ENCODE assay signal across 21 mouse cellular contexts in the genomic region with DNA sequence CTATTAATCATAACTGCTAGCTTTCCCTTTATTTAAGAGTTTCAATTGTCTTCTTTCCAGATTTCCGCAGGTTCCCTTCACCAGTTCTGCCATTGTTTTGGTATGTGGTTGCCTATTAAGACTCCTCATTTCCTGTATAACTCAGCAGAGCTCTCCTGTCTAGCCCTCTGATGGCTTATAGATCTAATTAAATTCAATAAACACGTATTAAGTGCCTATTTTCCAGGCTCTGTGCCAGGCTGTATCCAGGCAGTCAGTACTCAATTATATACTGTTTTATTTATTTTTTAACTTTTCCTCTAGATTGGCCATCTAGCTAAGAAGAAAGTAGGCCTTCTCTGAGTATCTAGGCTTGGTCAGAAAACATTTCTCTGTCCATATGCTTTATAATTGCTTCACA.
DNase-seq lines count a peak whose midpoint lies in the region; ATAC-seq lines count a peak whose summit lies in the region.
"Had no signal": no experiment of that assay in that cellular context is flagged by ENCODE, and none has a peak within 500 bp of the region (broad histone marks: within the 10 kb centered on the region; RNA-seq: fewer than 3 reads in every experiment).

No protein-coding gene starts in this region.

- H3K27ac ChIP-seq in lung, embryonic 16.5 days (ENCODE audit: low read length) = peak overlapping the region; percentile 27; the same call in 1 of the 2 replicates
- peak overlapping the region; percentile 19; the same call in 1 of the 2 replicates for H3K27ac ChIP-seq in limb, embryonic 10.5 days
- H3K27ac ChIP-seq in limb, embryonic 13.5 days = peak overlapping the region; percentile 73
- H3K27ac ChIP-seq in limb, embryonic 15.5 days = 0 out of 2 replicates have a peak overlapping the region, but pooled peaks have one; percentile 7
- H3K27ac ChIP-seq: embryonic facial prominence, embryonic 10.5 days; embryonic facial prominence, embryonic 12.5 days; forebrain, embryonic 13.5 days; forebrain, embryonic 15.5 days had no signal

- no peak overlapping the region for H3K4me2 ChIP-seq in lung, embryonic 16.5 days (ENCODE audit: low read depth, low read length)
- H3K4me2 ChIP-seq in limb, embryonic 13.5 days (replicated peaks) = no peak overlapping the region
- H3K4me2 ChIP-seq in limb, embryonic 15.5 days = no peak overlapping the region
- H3K4me2 ChIP-seq: embryonic facial prominence, embryonic 12.5 days; forebrain, embryonic 13.5 days; forebrain, embryonic 15.5 days had no signal

- no peaks in the 10 kb centered on the region for H3K9me3 ChIP-seq in lung, embryonic 16.5 days (ENCODE audit: control insufficient read depth, low read length)
- H3K9me3 ChIP-seq in limb, embryonic 10.5 days (replicated peaks) = no peaks in the 10 kb centered on the region
- no peaks in the 10 kb centered on the region for H3K9me3 ChIP-seq in limb, embryonic 13.5 days
- no peaks in the 10 kb centered on the region for H3K9me3 ChIP-seq in limb, embryonic 15.5 days
- H3K9me3 ChIP-seq: embryonic facial prominence, embryonic 10.5 days; embryonic facial prominence, embryonic 12.5 days; forebrain, embryonic 13.5 days; forebrain, embryonic 15.5 days had no signal

- H3K9ac ChIP-seq in lung, embryonic 16.5 days (ENCODE audit: low read length) = no peak overlapping the region
- no peak overlapping the region for H3K9ac ChIP-seq in limb, embryonic 13.5 days
- no peak overlapping the region for H3K9ac ChIP-seq in limb, embryonic 15.5 days
- H3K9ac ChIP-seq: embryonic facial prominence, embryonic 12.5 days; forebrain, embryonic 13.5 days; forebrain, embryonic 15.5 days; forebrain, postnatal 0 days had no signal

- 44% methylated on average over 2 of the region's 2 CpGs for WGBS in lung, embryonic 16.5 days
- 73% methylated on average over 2 of the region's 2 CpGs for WGBS in limb, embryonic 10.5 days
- 28% methylated on average over 2 of the region's 2 CpGs for WGBS in limb, embryonic 13.5 days
- WGBS in limb, embryonic 15.5 days = 38% methylated on average over 2 of the region's 2 CpGs

- H3K27me3 ChIP-seq in lung, embryonic 16.5 days (ENCODE audit: control insufficient read depth, insufficient read depth, low read depth, low read length) = no peaks in the 10 kb centered on the region
- H3K27me3 ChIP-seq in limb, embryonic 10.5 days (ENCODE audit: low read depth, poor library complexity, severe bottlenecking) = 0 out of 2 replicates have a peak, but pooled peaks cover 3% of the 10 kb centered on the region
- H3K27me3 ChIP-seq in limb, embryonic 13.5 days = 0 out of 2 replicates have a peak, but pooled peaks cover 5% of the 10 kb centered on the region
- no peaks in the 10 kb centered on the region for H3K27me3 ChIP-seq in limb, embryonic 15.5 days
- H3K27me3 ChIP-seq: embryonic facial prominence, embryonic 12.5 days; forebrain, embryonic 13.5 days; forebrain, embryonic 15.5 days had no signal

- no peak overlapping the region for H3K4me3 ChIP-seq in lung, embryonic 16.5 days (ENCODE audit: low read length)
- no peak overlapping the region for H3K4me3 ChIP-seq in limb, embryonic 10.5 days
- H3K4me3 ChIP-seq in limb, embryonic 13.5 days = no peak overlapping the region
- no peak overlapping the region for H3K4me3 ChIP-seq in limb, embryonic 15.5 days
- H3K4me3 ChIP-seq: embryonic facial prominence, embryonic 10.5 days; embryonic facial prominence, embryonic 12.5 days; forebrain, embryonic 13.5 days; forebrain, embryonic 15.5 days had no signal

- peaks cover 6% of the 10 kb centered on the region for H3K4me1 ChIP-seq in lung, embryonic 16.5 days (replicated peaks; ENCODE audit: control insufficient read depth, insufficient read depth, low read length)
- H3K4me1 ChIP-seq in limb, embryonic 10.5 days = 0 out of 2 replicates have a peak, but pooled peaks cover 11% of the 10 kb centered on the region
- H3K4me1 ChIP-seq in limb, embryonic 13.5 days = peaks cover 19% of the 10 kb centered on the region
- no peaks in the 10 kb centered on the region for H3K4me1 ChIP-seq in limb, embryonic 15.5 days
- H3K4me1 ChIP-seq: embryonic facial prominence, embryonic 12.5 days had no signal

- ATAC-seq in lung, embryonic 16.5 days (ENCODE audit: low read depth) = no peak; the same call in 1 of the 2 replicates
- ATAC-seq in limb, embryonic 13.5 days (ENCODE audit: low FRiP score, low read depth) = 0 out of 2 replicates have a peak, but pooled peaks have one; percentile 67
- ATAC-seq in limb, embryonic 15.5 days (ENCODE audit: insufficient number of reproducible peaks, low FRiP score, low TSS enrichment, low read depth) = no peak
- ATAC-seq: forebrain, postnatal 0 days had no signal

- no peaks in the 10 kb centered on the region for H3K36me3 ChIP-seq in lung, embryonic 16.5 days (ENCODE audit: control insufficient read depth, insufficient read depth, low read length)
- no peaks in the 10 kb centered on the region for H3K36me3 ChIP-seq in limb, embryonic 10.5 days
- no peaks in the 10 kb centered on the region for H3K36me3 ChIP-seq in limb, embryonic 13.5 days
- no peaks in the 10 kb centered on the region for H3K36me3 ChIP-seq in limb, embryonic 15.5 days
- H3K36me3 ChIP-seq: embryonic facial prominence, embryonic 10.5 days; embryonic facial prominence, embryonic 12.5 days; forebrain, embryonic 15.5 days had no signal

- DNase-seq in lung, adult 18-20 months = no peak
- DNase-seq in limb, embryonic 10.5 days (ENCODE audit: low spot score) = no peak
- DNase-seq in cerebellum, adult 9-10 months = no peak
- no peak for DNase-seq in kidney, postnatal 14 days
- no peak for DNase-seq in adrenal gland, adult (ENCODE audit: inconsistent age in 2 of 2, low spot score in 1 of 2)
- DNase-seq: adrenal gland, adult 8-10 months; adrenal gland, postnatal 14 days; adrenal gland, postnatal 36 days; cerebellum, adult 11 months; cerebellum, adult 18-20 months; cerebellum, adult 9-11 months; cerebellum, postnatal 14 days; cerebellum, postnatal 36 days; forebrain, postnatal 0 days had no signal

Comparison
In these comparisons a context has a peak if more than half of its experiments do, and no peak if none do; other contexts are left out.
1. H3K27ac ChIP-seq: peak in every context shown above with its lines; median percentile 73 in limb, embryonic 13.5 days; 27 in lung, embryonic 16.5 days; 19 in limb, embryonic 10.5 days; 7 in limb, embryonic 15.5 days.